Mouse (Mus musculus) C2C12 (cell line): ENCODE measurements around the gene Tspan10. TPM values are rescaled to one million over a fixed set of nuclear protein-coding genes. Genes with fewer than 3 reads are reported as not detected.
"Not testable (repeated sequence)": the region's sequence is repeated elsewhere in the genome, so short reads cannot be mapped to it uniquely, and the experiment has no call there.

Source experiments
- H3K27me3 ChIP-seq: one replicate; pipeline ENCODE4 v1.6.1; 2011; ENCODE audit not compliant: control insufficient read depth, insufficient read depth, insufficient read length
- H3K36me3 ChIP-seq: one replicate; pipeline ENCODE4 v1.6.1; 2011; ENCODE audit not compliant: control insufficient read depth, insufficient read depth
- H3K4me3 ChIP-seq: one replicate; pipeline ENCODE4 v1.5.1; 2011; ENCODE audit warnings: mild to moderate bottlenecking, control low read depth; ENCODE audit not compliant: poor library complexity, insufficient read depth, severe bottlenecking
- H3K79me2 ChIP-seq: one replicate; pipeline ENCODE4 v1.6.1; 2011; ENCODE audit not compliant: control insufficient read depth, insufficient read depth
- H3K79me3 ChIP-seq: one replicate; pipeline ENCODE4 v1.6.1; 2011; ENCODE audit warnings: low read depth, control low read depth
- H3ac ChIP-seq: one replicate; pipeline ENCODE3; 2011; ENCODE audit warnings: low read depth; ENCODE audit not compliant: control insufficient read depth, insufficient read length
- CEBPB ChIP-seq: IDR thresholded peaks from one replicate; pipeline ENCODE4 v1.6.1; 2011; ENCODE audit warnings: low read depth, mild to moderate bottlenecking, control low read depth, moderate library complexity
- CTCF ChIP-seq: IDR thresholded peaks from one replicate; pipeline ENCODE4 v1.5.1; 2011; ENCODE audit not compliant: control insufficient read depth, insufficient read depth, insufficient read length
- FOSL1 ChIP-seq: IDR thresholded peaks from one replicate; pipeline ENCODE4 v1.8.0; 2011; ENCODE audit warnings: mild to moderate bottlenecking, low read length; ENCODE audit not compliant: poor library complexity, insufficient read depth, severe bottlenecking
- MAX ChIP-seq: IDR thresholded peaks from one replicate; pipeline ENCODE4 v1.6.1; 2011; ENCODE audit warnings: mild to moderate bottlenecking, control low read depth
- MYOD1 ChIP-seq: IDR thresholded peaks from one replicate; pipeline ENCODE4 v1.6.1; 2011; ENCODE audit warnings: low read depth; ENCODE audit not compliant: control insufficient read depth, insufficient read length
- MYOG ChIP-seq: IDR thresholded peaks from one replicate; pipeline ENCODE4 v1.6.1; 2011; ENCODE audit not compliant: control insufficient read depth, insufficient read length; ENCODE audit errors: extremely low read depth
- USF1 ChIP-seq: IDR thresholded peaks from one replicate; pipeline ENCODE4 v1.6.1; 2011; ENCODE audit warnings: low read depth, mild to moderate bottlenecking, control low read depth, moderate library complexity
- polyA plus RNA-seq: library from polyadenylated mRNA; unstranded; fragments of >200 nt; fragmentation: generic; extraction: Trizol; gene quantifications from one replicate; pipeline ENCODE4 v1.2.1, GENCODE M21; 2012; ENCODE audit warnings: missing spikeins

Gene Tspan10
- polyA plus RNA-seq, 1 experiment, result 0.02 TPM

DNA sequence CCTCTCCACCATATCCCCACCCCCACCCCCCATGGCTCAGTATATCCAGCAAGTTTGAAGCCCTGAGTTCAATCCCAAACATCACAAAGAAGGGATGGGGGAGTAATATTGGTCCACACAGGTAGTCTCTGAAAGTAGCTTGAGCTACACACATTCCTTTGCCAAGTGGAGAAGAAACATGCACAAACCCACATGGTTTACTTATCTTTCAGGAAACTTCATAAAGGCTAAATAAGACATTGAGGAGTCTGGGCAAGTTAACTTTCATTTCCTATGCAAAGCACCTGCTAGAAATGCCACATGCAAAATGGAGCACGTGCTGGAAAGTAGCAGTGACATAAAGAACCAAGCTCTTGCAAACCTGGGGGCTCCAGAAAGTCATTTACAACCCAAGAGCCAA, 36.0 kb upstream of the Tspan10 start:
- peaks cover 100% of the 10 kb centered on the region for H3K36me3 ChIP-seq
- H3K79me3 ChIP-seq, result peaks cover 8% of the 10 kb centered on the region
- TF ChIP-seq FOSL1 (no peak), CEBPB (no peak), MYOG (no peak), MYOD1 (no peak), MAX (no peak), CTCF (no peak), USF1 (no peak)
- no peak overlapping the region for H3K4me3 ChIP-seq
- H3K27me3 ChIP-seq, result no peaks in the 10 kb centered on the region
- peaks cover 18% of the 10 kb centered on the region for H3K79me2 ChIP-seq
- H3ac ChIP-seq, result no peak overlapping the region

GRCm38 (mm10) chr11:120413621-120414020, 28.8 kb upstream of the Tspan10 start:
- H3K4me3 ChIP-seq, H3ac ChIP-seq, H3K27me3 ChIP-seq, H3K79me2 ChIP-seq, H3K79me3 ChIP-seq: not testable (repeated sequence)
- peaks cover 98% of the 10 kb centered on the region for H3K36me3 ChIP-seq

GRCm38 (mm10) chr11:120417852-120418251, 24.6 kb upstream of the Tspan10 start:
- H3ac ChIP-seq, result no peak overlapping the region
- H3K36me3 ChIP-seq, result peaks cover 98% of the 10 kb centered on the region
- no peak for TF ChIP-seq MAX
- TF ChIP-seq MYOG, result no peak
- TF ChIP-seq USF1, result no peak
- TF ChIP-seq CEBPB, result no peak
- TF ChIP-seq FOSL1, result no peak
- TF ChIP-seq CTCF, result no peak
- TF ChIP-seq MYOD1, result no peak
- no peaks in the 10 kb centered on the region for H3K27me3 ChIP-seq
- peaks cover 29% of the 10 kb centered on the region for H3K79me2 ChIP-seq
- H3K4me3 ChIP-seq, result no peak overlapping the region
- H3K79me3 ChIP-seq, result peaks cover 7% of the 10 kb centered on the region

GRCm38 (mm10) chr11:120418592-120418991, 23.9 kb upstream of the Tspan10 start:
- no peak overlapping the region for H3ac ChIP-seq
- H3K79me2 ChIP-seq, result peaks cover 36% of the 10 kb centered on the region
- peaks cover 98% of the 10 kb centered on the region for H3K36me3 ChIP-seq
- no peak overlapping the region for H3K4me3 ChIP-seq
- TF ChIP-seq USF1, result no peak
- TF ChIP-seq CTCF, result no peak
- TF ChIP-seq CEBPB, result no peak
- TF ChIP-seq FOSL1, result no peak
- TF ChIP-seq MYOD1, result no peak
- no peak for TF ChIP-seq MYOG
- TF ChIP-seq MAX, result no peak
- H3K79me3 ChIP-seq, result peaks cover 14% of the 10 kb centered on the region
- no peaks in the 10 kb centered on the region for H3K27me3 ChIP-seq

GRCm38 (mm10) chr11:120422651-120423568, 19.5 kb upstream of the Tspan10 start:
- peaks cover 39% of the 10 kb centered on the region for H3K79me3 ChIP-seq
- TF ChIP-seq MYOG (no peak), MAX (no peak), MYOD1 (no peak), CEBPB (no peak), CTCF (no peak), FOSL1 (no peak), USF1 (no peak)
- H3ac ChIP-seq, result no peak overlapping the region
- peaks cover 79% of the 10 kb centered on the region for H3K79me2 ChIP-seq
- H3K4me3 ChIP-seq, result no peak overlapping the region
- peaks cover 96% of the 10 kb centered on the region for H3K36me3 ChIP-seq
- H3K27me3 ChIP-seq, result no peaks in the 10 kb centered on the region

- peaks cover 96% of the 10 kb centered on the region for H3K36me3 ChIP-seq
- H3ac ChIP-seq, result no peak overlapping the region
These were observed 18.7 kb upstream of the Tspan10 start for GRCm38 (mm10) chr11:120423569-120424295.

More at GRCm38 (mm10) chr11:120423569-120424295, 18.7 kb upstream of the Tspan10 start:
- TF ChIP-seq CTCF (no peak), MYOG (no peak), CEBPB (no peak), MYOD1 (no peak), USF1 (no peak), MAX (no peak), FOSL1 (no peak)
- Histone ChIP-seq H3K79me3 (peaks cover 39% of the 10 kb centered on the region), H3K4me3 (no peak overlapping the region), H3K27me3 (no peaks in the 10 kb centered on the region), H3K79me2 (peaks cover 88% of the 10 kb centered on the region)
